Mouse (Mus musculus) embryonic fibroblast, embryonic 13.5 days (primary cell): ENCODE data around the gene Map4k3.

Source experiments
- CTCF ChIP-seq: IDR thresholded peaks from 2 replicates; pipeline ENCODE4 v1.5.1; 2011; ENCODE audit warnings: mild to moderate bottlenecking, control low read depth, low read length, moderate library complexity, borderline replicate concordance; ENCODE audit not compliant: insufficient read depth
- POLR2A ChIP-seq: IDR thresholded peaks from 2 replicates; pipeline ENCODE4 v1.6.1; 2011; ENCODE audit warnings: low read depth, mild to moderate bottlenecking, control low read depth, low read length, moderate library complexity

GRCm38 (mm10) chr17:80686066-80686465, 42.2 kb downstream of the Map4k3 start:
- TF ChIP-seq POLR2A (no peak), CTCF (no peak)
